Mouse (Mus musculus) heart, adult 2 months (tissue): Measurements from ENCODE around the gene Adat3.

ENCODE experiments used
- CTCF ChIP-seq: fragments of 200-600 bp; IDR thresholded peaks from 2 replicates; pipeline ENCODE4 v1.8.1; 2022; ENCODE audit warnings: antibody characterized with exemption, mild to moderate bottlenecking, moderate library complexity
- POLR2A ChIP-seq: fragments of 200-500 bp; IDR thresholded peaks from 2 replicates; pipeline ENCODE4 v1.6.1; 2011; ENCODE audit warnings: mild to moderate bottlenecking, low read depth, low read length, control low read depth; ENCODE audit not compliant: insufficient read depth

DNA sequence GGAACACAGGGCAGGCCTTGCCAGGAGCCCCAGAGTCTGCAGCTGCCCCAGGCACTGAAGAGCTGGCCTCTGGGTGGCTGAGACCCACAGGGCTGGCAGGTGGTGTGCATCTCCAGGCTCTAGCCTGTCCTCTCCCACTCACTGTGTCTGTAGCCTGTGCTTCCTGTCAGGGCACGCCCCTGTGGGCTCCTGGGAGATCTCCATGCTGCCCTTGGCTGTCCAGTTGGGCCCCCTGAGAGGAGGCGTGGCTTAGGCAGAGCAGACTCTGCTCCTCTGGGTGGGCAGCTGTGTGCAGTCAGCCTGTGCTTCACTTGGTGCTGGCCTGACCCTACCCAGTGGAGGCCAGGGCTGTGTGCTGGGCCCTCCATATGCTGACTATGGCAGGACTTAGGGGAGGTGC lies 25.0 kb downstream of the Adat3 start:
- TF ChIP-seq CTCF (no peak), POLR2A (no peak)
